Mouse (Mus musculus) cortical plate, adult 2 months (tissue): ENCODE measurements around the gene Sncg. TPM values are rescaled to one million over a fixed set of nuclear protein-coding genes. Genes with fewer than 3 reads are reported as not detected.
A peak's percentile ranks its signal among the peaks of the same experiment; 100 is the strongest.
"Not testable (repeated sequence)": the region's sequence is repeated elsewhere in the genome, so short reads cannot be mapped to it uniquely, and the experiment has no call there.

ENCODE experiments used
- H3K27ac ChIP-seq: fragments of 200-500 bp; 2 replicates; pipeline ENCODE4 v1.5.1; 2012; ENCODE audit warnings: low read length, control low read depth, inconsistent platforms; ENCODE audit not compliant: insufficient read depth
- H3K4me1 ChIP-seq: fragments of 200-500 bp; 2 replicates; pipeline ENCODE4 v1.6.1; 2011; ENCODE audit warnings: low read length; ENCODE audit not compliant: control insufficient read depth, insufficient read depth
- H3K4me3 ChIP-seq: fragments of 200-500 bp; 2 replicates; pipeline ENCODE4 v1.5.1; 2011; ENCODE audit warnings: mild to moderate bottlenecking, low read length, control low read depth; ENCODE audit not compliant: insufficient read depth
- CTCF ChIP-seq: fragments of 200-500 bp; IDR thresholded peaks from 2 replicates; pipeline ENCODE4 v1.5.1; 2011; ENCODE audit warnings: mild to moderate bottlenecking, control low read depth, low read length; ENCODE audit not compliant: insufficient read depth; ENCODE audit errors: extremely low read depth
- POLR2A ChIP-seq: fragments of 200-500 bp; IDR thresholded peaks from 2 replicates; pipeline ENCODE4 v1.6.1; 2011; ENCODE audit warnings: mild to moderate bottlenecking, low read length, control low read depth; ENCODE audit not compliant: insufficient read depth; ENCODE audit errors: extremely low read depth
- polyA plus RNA-seq: library from polyadenylated mRNA; depleted of rRNA; stranded (reverse); fragments of >200 nt; gene quantifications from 2 replicates; pipeline ENCODE4 v1.2.3, GENCODE M21; 2012

The Sncg gene
- polyA plus RNA-seq, 1 experiment, result 6.1 TPM

GRCm38 (mm10) chr14:34372646-34373045, 1.9 kb downstream of the Sncg start:
- no peak overlapping the region for H3K4me3 ChIP-seq

GRCm38 (mm10) chr14:34371763-34372162, 2.8 kb downstream of the Sncg start:
- Histone ChIP-seq H3K27ac (no peak overlapping the region), H3K4me1 (no peaks in the 10 kb centered on the region), H3K4me3 (no peak overlapping the region)
- TF ChIP-seq CTCF (no peak), POLR2A (no peak)

More at GRCm38 (mm10) chr14:34372646-34373045, 1.9 kb downstream of the Sncg start:
- TF ChIP-seq CTCF, result peak; percentile 66
- TF ChIP-seq POLR2A, result no peak
- Histone ChIP-seq H3K4me1 (no peaks in the 10 kb centered on the region), H3K27ac (no peak overlapping the region)

- no peak for TF ChIP-seq CTCF
- TF ChIP-seq POLR2A, result no peak
- H3K27ac ChIP-seq, result no peak overlapping the region
- H3K4me3 ChIP-seq, result no peak overlapping the region
- H3K4me1 ChIP-seq, result no peaks in the 10 kb centered on the region
These were observed 3.7 kb downstream of the Sncg start for GRCm38 (mm10) chr14:34370921-34371320.

- no peaks in the 10 kb centered on the region for H3K4me1 ChIP-seq
- TF ChIP-seq POLR2A, result no peak
- TF ChIP-seq CTCF, result peak; percentile 19; the same call in 1 of the 2 replicates
These were observed 4.4 kb downstream of the Sncg start for GRCm38 (mm10) chr14:34370203-34370602.

GRCm38 (mm10) chr14:34365147-34365507, 9.5 kb downstream of the Sncg start:
- Histone ChIP-seq H3K4me3 (no peak overlapping the region), H3K27ac (no peak overlapping the region), H3K4me1 (peaks cover 3% of the 10 kb centered on the region; the same call in 1 of the 2 replicates)
- no peak for TF ChIP-seq POLR2A
- no peak for TF ChIP-seq CTCF

More at GRCm38 (mm10) chr14:34370203-34370602, 4.4 kb downstream of the Sncg start:
- Histone ChIP-seq H3K27ac (no peak overlapping the region), H3K4me3 (no peak overlapping the region)

GRCm38 (mm10) chr14:34364254-34365146, 10.1 kb downstream of the Sncg start:
- H3K27ac ChIP-seq, H3K4me1 ChIP-seq: not testable (repeated sequence)
- H3K4me3 ChIP-seq, result peak overlapping the region; percentile 43

- H3K27ac ChIP-seq, result peak overlapping the region; percentile 51; the same call in 1 of the 2 replicates
- 0 out of 2 replicates have a peak, but pooled peaks have one; percentile 27 for TF ChIP-seq POLR2A
- TF ChIP-seq CTCF, result no peak
- H3K4me3 ChIP-seq, result peak overlapping the region; percentile 43
- H3K4me1 ChIP-seq, result peaks cover 3% of the 10 kb centered on the region; the same call in 1 of the 2 replicates
These were observed 10.9 kb downstream of the Sncg start for GRCm38 (mm10) chr14:34363490-34364253.

- H3K27ac ChIP-seq, result no peak overlapping the region
- TF ChIP-seq POLR2A (no peak), CTCF (peak; percentile 67)
- peak overlapping the region; percentile 43 for H3K4me3 ChIP-seq
These were observed 11.7 kb downstream of the Sncg start for GRCm38 (mm10) chr14:34362726-34363445.

GRCm38 (mm10) chr14:34362135-34362534, 12.5 kb downstream of the Sncg start:
- Histone ChIP-seq H3K27ac (no peak overlapping the region), H3K4me1 (peaks cover 4% of the 10 kb centered on the region; the same call in 1 of the 2 replicates), H3K4me3 (no peak overlapping the region)
- no peak for TF ChIP-seq POLR2A
- TF ChIP-seq CTCF, result no peak

More at GRCm38 (mm10) chr14:34362726-34363445, 11.7 kb downstream of the Sncg start:
- H3K4me1 ChIP-seq, result peaks cover 4% of the 10 kb centered on the region; the same call in 1 of the 2 replicates
